Mouse (Mus musculus) layer of hippocampus, postnatal 36 days (tissue): ENCODE results near the gene 4930524B15Rik. TPM values are rescaled to one million over a fixed set of nuclear protein-coding genes. Genes with fewer than 3 reads are reported as not detected.

Source experiments
- total RNA-seq, 2 experiments: library from RNA; stranded (reverse); gene quantifications; 2 replicates each; pipeline ENCODE4 v1.2.3; 2021

4930524B15Rik gene
- total RNA-seq, 2 experiments from 2014 or later: not detected

Other genes starting within 250 kb of the 4930524B15Rik start
- gene Cpeb4, start 93.4 kb upstream of the 4930524B15Rik start, total RNA-seq: 100 to 1,000 TPM; 156 to 163 TPM
- 100 to 1,000 TPM; 660 to 690 TPM for gene Nsg2, start 34.9 kb downstream of the 4930524B15Rik start, total RNA-seq
- not detected for gene Il9r, start 234.7 kb downstream of the 4930524B15Rik start, total RNA-seq
- 10 to 100 TPM; 18.0 to 19.0 TPM for gene Snrnp25, start 239.8 kb downstream of the 4930524B15Rik start, total RNA-seq